Mouse (Mus musculus) adrenal gland, adult (tissue): ENCODE data around the gene Olfr1272.
"Not testable (repeated sequence)": the region's sequence is repeated elsewhere in the genome, so short reads cannot be mapped to it uniquely, and the experiment has no call there.

Experiments
- DNase-seq, 2 experiments: peaks; one replicate each; pipeline ENCODE4 v3.0.0; 2022 to 2023; ENCODE audit warnings: low spot score in 1 of 2; ENCODE audit not compliant: inconsistent age in 2 of 2

Olfr1272 gene

GRCm38 (mm10) chr2:90292741-90293140 is at the start of gene Olfr1272:
Gene Olfr1272 (minus strand): TSS chr2:90292841.
- DNase-seq: no peak

- not testable (repeated sequence) for DNase-seq
Measured at GRCm38 (mm10) chr2:90321900-90322299, 29.3 kb upstream of the Olfr1272 start, which contains the start of gene Gm13769. Gene Gm13769 (plus strand): TSS chr2:90322200.

- DNase-seq: no peak
Measured at GRCm38 (mm10) chr2:90270932-90271331, 21.7 kb downstream of the Olfr1272 start, which contains the start of gene Olfr1271. Gene Olfr1271 (minus strand): TSS chr2:90271032.

GRCm38 (mm10) chr2:90257492-90257891 is 35.1 kb downstream of the Olfr1272 start, which contains the start of gene Olfr142:
Gene Olfr142 (minus strand): TSS chr2:90257592.
- no peak for DNase-seq
